Mouse (Mus musculus) CH12.LX (cell line): ENCODE data around the gene Ackr1. TPM values are rescaled to one million over a fixed set of nuclear protein-coding genes. Genes with fewer than 3 reads are reported as not detected.

ENCODE experiments used
- DNase-seq: peaks from one replicate; pipeline ENCODE4 v3.0.0-alpha.2; 2013; ENCODE audit errors: extremely low read depth
- H3K27ac ChIP-seq: 2 replicates; pipeline ENCODE4 v1.5.1; 2012; ENCODE audit warnings: low read depth, mild to moderate bottlenecking, control low read depth, moderate library complexity; ENCODE audit not compliant: insufficient read depth
- H3K27me3 ChIP-seq: replicated peaks from 2 replicates; pipeline ENCODE3; 2012; ENCODE audit warnings: inconsistent platforms
- H3K36me3 ChIP-seq, 2 experiments: replicated peaks in 1 of 2; 2 replicates each; pipeline versions ENCODE3 to v1.6.1; 2012; ENCODE audit warnings: inconsistent platforms in 1 of 2, low read length in 1 of 2, mild to moderate bottlenecking in 1 of 2, mixed read lengths in 1 of 2, moderate library complexity in 1 of 2; ENCODE audit not compliant: control insufficient read depth in 1 of 2, insufficient read depth in 1 of 2
- H3K4me1 ChIP-seq, 2 experiments: 2 replicates each; pipeline ENCODE4 v1.6.1; 2012; ENCODE audit warnings: inconsistent platforms in 1 of 2, moderate library complexity in 1 of 2; ENCODE audit not compliant: insufficient read depth in 2 of 2, control insufficient read depth in 1 of 2
- H3K4me2 ChIP-seq: 2 replicates; pipeline ENCODE4 v1.6.1; 2012; ENCODE audit warnings: low read depth, mild to moderate bottlenecking, control low read depth; ENCODE audit not compliant: poor library complexity, insufficient read depth, severe bottlenecking
- H3K4me3 ChIP-seq, 3 experiments: fragments of 150-350 bp in 1 of 3; sonication (generic) in 1 of 3; replicated peaks in 1 of 3; 2 replicates each; pipeline versions ENCODE3 to v1.5.1; 2011 to 2012; ENCODE audit warnings: low read depth in 2 of 3, low read length in 2 of 3, mild to moderate bottlenecking in 2 of 3, moderate library complexity in 2 of 3, control low read depth in 1 of 3, improper control_type of control experiment in 1 of 3, inconsistent platforms in 1 of 3, mixed read lengths in 1 of 3; ENCODE audit not compliant: poor library complexity in 1 of 3
- H3K79me2 ChIP-seq: replicated peaks from 2 replicates; pipeline ENCODE4 v1.6.1; 2012; ENCODE audit warnings: mild to moderate bottlenecking, moderate library complexity; ENCODE audit not compliant: control insufficient read depth, poor library complexity, insufficient read depth, severe bottlenecking; ENCODE audit errors: extremely low read depth
- H3K9ac ChIP-seq: 2 replicates; pipeline ENCODE4 v1.6.1; 2012; ENCODE audit warnings: low read depth, mild to moderate bottlenecking, control low read depth, moderate library complexity; ENCODE audit not compliant: insufficient read depth
- H3K9me3 ChIP-seq: replicated peaks from 2 replicates; pipeline ENCODE3; 2012; ENCODE audit warnings: low read length, inconsistent platforms, mixed read lengths
- CHD2 ChIP-seq: IDR thresholded peaks from 2 replicates; pipeline ENCODE4 v1.6.1; 2011; ENCODE audit warnings: low read length, improper control_type of control experiment
- CTCF ChIP-seq, 2 experiments: IDR thresholded peaks in 1 of 2; conservative IDR thresholded peaks in 1 of 2; 2 replicates each; pipeline ENCODE4 v1.5.1; 2011 to 2012; ENCODE audit warnings: low read depth in 2 of 2, low read length in 2 of 2, improper control_type of control experiment in 1 of 2, inconsistent platforms in 1 of 2, mild to moderate bottlenecking in 1 of 2, moderate library complexity in 1 of 2
- E2F4 ChIP-seq: IDR thresholded peaks from 2 replicates; pipeline ENCODE4 v1.6.1; 2011; ENCODE audit warnings: low read depth, low read length, improper control_type of control experiment; ENCODE audit not compliant: insufficient replicate concordance
- ELF1 ChIP-seq: IDR thresholded peaks from 2 replicates; pipeline ENCODE4 v1.6.1; 2014; ENCODE audit warnings: low read depth, mild to moderate bottlenecking, inconsistent platforms, low read length, improper control_type of control experiment
- EP300 ChIP-seq: IDR thresholded peaks from 2 replicates; pipeline ENCODE4 v1.6.1; 2011; ENCODE audit warnings: low read length, improper control_type of control experiment
- GABPA ChIP-seq: IDR thresholded peaks from 2 replicates; pipeline ENCODE4 v1.6.1; 2012; ENCODE audit warnings: low read depth, low read length, improper control_type of control experiment, inconsistent platforms; ENCODE audit not compliant: insufficient replicate concordance
- HCFC1 ChIP-seq: IDR thresholded peaks from 2 replicates; pipeline ENCODE4 v1.6.1; 2012; ENCODE audit warnings: low read depth, mild to moderate bottlenecking, inconsistent platforms, low read length, improper control_type of control experiment
- IRF4 ChIP-seq: IDR thresholded peaks from 2 replicates; pipeline ENCODE4 v1.6.1; 2014; ENCODE audit warnings: low read depth, mild to moderate bottlenecking, inconsistent platforms, low read length, improper control_type of control experiment
- JUND ChIP-seq: conservative IDR thresholded peaks from 2 replicates; pipeline ENCODE4 v1.6.1; 2011; ENCODE audit warnings: low read depth, low read length, improper control_type of control experiment
- MAFK ChIP-seq: IDR thresholded peaks from 2 replicates; pipeline ENCODE4 v1.6.1; 2011; ENCODE audit warnings: low read length, improper control_type of control experiment; ENCODE audit not compliant: insufficient replicate concordance
- MAX ChIP-seq: IDR thresholded peaks from 2 replicates; pipeline ENCODE4 v1.6.1; 2011; ENCODE audit warnings: low read length, improper control_type of control experiment
- NELFE ChIP-seq: IDR thresholded peaks from 2 replicates; pipeline ENCODE4 v1.6.1; 2011; ENCODE audit warnings: low read depth, low read length, improper control_type of control experiment
- NRF1 ChIP-seq: IDR thresholded peaks from 2 replicates; pipeline ENCODE4 v1.6.1; 2014; ENCODE audit warnings: low read depth, mild to moderate bottlenecking, inconsistent platforms, low read length, improper control_type of control experiment, moderate library complexity
- PAX5 ChIP-seq: IDR thresholded peaks from 2 replicates; pipeline ENCODE4 v1.6.1; 2012; ENCODE audit warnings: low read length, inconsistent platforms, mixed read lengths
- POLR2A ChIP-seq: IDR thresholded peaks from 2 replicates; pipeline ENCODE4 v1.6.1; 2011; ENCODE audit warnings: low read depth, mild to moderate bottlenecking, improper control_type of control experiment, low read length
- POLR2AphosphoS2 ChIP-seq: IDR thresholded peaks from 2 replicates; pipeline ENCODE4 v1.6.1; 2011; ENCODE audit warnings: low read depth, low read length, improper control_type of control experiment
- RAD21 ChIP-seq: IDR thresholded peaks from 2 replicates; pipeline ENCODE4 v1.6.1; 2011; ENCODE audit warnings: low read depth, mild to moderate bottlenecking, low read length, improper control_type of control experiment, moderate library complexity
- RCOR1 ChIP-seq: conservative IDR thresholded peaks from 2 replicates; pipeline ENCODE4 v1.6.1; 2012; ENCODE audit warnings: low read depth, mild to moderate bottlenecking, inconsistent platforms, low read length, improper control_type of control experiment
- SIN3A ChIP-seq: IDR thresholded peaks from 2 replicates; pipeline ENCODE4 v1.6.1; 2012; ENCODE audit warnings: low read length, improper control_type of control experiment, inconsistent platforms
- SMC3 ChIP-seq: IDR thresholded peaks from 2 replicates; pipeline ENCODE4 v1.6.1; 2011; ENCODE audit warnings: low read depth, low read length, improper control_type of control experiment
- TBP ChIP-seq: conservative IDR thresholded peaks from 2 replicates; pipeline ENCODE4 v1.6.1; 2011; ENCODE audit warnings: low read depth, low read length, improper control_type of control experiment
- TCF12 ChIP-seq: IDR thresholded peaks from 2 replicates; pipeline ENCODE4 v1.6.1; 2014; ENCODE audit warnings: low read depth, mild to moderate bottlenecking, inconsistent platforms, low read length, improper control_type of control experiment
- UBTF ChIP-seq: IDR thresholded peaks from 2 replicates; pipeline ENCODE4 v1.6.1; 2012; ENCODE audit warnings: low read depth, mild to moderate bottlenecking, inconsistent platforms, low read length, improper control_type of control experiment, moderate library complexity
- USF2 ChIP-seq: conservative IDR thresholded peaks from 2 replicates; pipeline ENCODE4 v1.6.1; 2011; ENCODE audit warnings: low read depth, low read length, improper control_type of control experiment
- ZC3H11A ChIP-seq: IDR thresholded peaks from 2 replicates; pipeline ENCODE4 v1.6.1; 2012; ENCODE audit warnings: low read depth, mild to moderate bottlenecking, inconsistent platforms, low read length, improper control_type of control experiment
- dilution Hi-C: fragments of 300-500 bp; cut with MboI; formaldehyde crosslinking; loops from 2 replicates; pipeline ENCODE4 v1.14.3; 2020; ENCODE audit warnings: low sequenced_read_pairs; ENCODE audit not compliant: extremely low pct_unique_long_range_greater_than_20kb, extremely low pct_ligation_motif_present
- in situ Hi-C: fragments of 300-500 bp; cut with MboI; formaldehyde crosslinking; loops from 3 replicates; pipeline ENCODE4 v1.14.3; 2019; ENCODE audit warnings: low sequenced_read_pairs, low pct_ligation_motif_present, low pct_unique_long_range_greater_than_20kb, mixed read lengths
- polyA plus RNA-seq: library from polyadenylated mRNA; unstranded; fragments of >175 nt; gene quantifications from 2 replicates; pipeline ENCODE4 v1.2.1, GENCODE M21; 2012; ENCODE audit warnings: low read depth; ENCODE audit not compliant: insufficient read length
- total RNA-seq, 2 experiments: library from RNA; depleted of rRNA; stranded (reverse); fragments of 300-350 nt in 1 of 2; fragments of >200 nt in 1 of 2; gene quantifications; 2 replicates each; pipeline ENCODE4 v1.2.3; 2012 to 2014

Ackr1 gene
- total and polyA plus RNA-seq, 3 experiments, result not detected

GRCm38 (mm10) chr1:173325395-173325794 is 8.2 kb downstream of the Ackr1 start:
- dilution Hi-C loops, result no loop called here
- no peak for DNase-seq
- H3K9me3 ChIP-seq, result no peaks in the 10 kb centered on the region
- H3K4me1 ChIP-seq, result 0 out of 4 replicates have a peak, but pooled peaks cover 0 to 3% of the 10 kb centered on the region in 2 experiments
- TF ChIP-seq PAX5 (no peak), SMC3 (no peak), MAFK (no peak), SIN3A (no peak), NELFE (no peak), IRF4 (no peak), TCF12 (no peak), RAD21 (no peak), NRF1 (no peak), HCFC1 (no peak), ZC3H11A (no peak), MAX (no peak), ELF1 (no peak), CTCF (conservative IDR thresholded peaks at IDR 0.05 in 1 of 2, IDR thresholded peaks at IDR 0.05 in 1 of 2; ENCODE audit: low read depth in 2 of 2, low read length in 2 of 2) (no peak), GABPA (no peak), RCOR1 (no peak)
- TF ChIP-seq, all 38 proteins: peak for 0
- Histone ChIP-seq H3K27ac (no peak overlapping the region), H3K36me3 (no peaks in the 10 kb centered on the region), H3K4me2 (no peak overlapping the region), H3K27me3 (no peaks in the 10 kb centered on the region), H3K9ac (no peak overlapping the region), H3K4me3 (no peak overlapping the region), H3K79me2 (no peaks in the 10 kb centered on the region)
- in situ Hi-C loops, result no loop called here

- in situ Hi-C loops (no loop called here), dilution Hi-C loops (no loop called here)
- H3K27ac ChIP-seq, result no peak overlapping the region
- no peak overlapping the region for H3K9ac ChIP-seq
- H3K9me3 ChIP-seq, result no peaks in the 10 kb centered on the region
- no peak overlapping the region for H3K4me2 ChIP-seq
- H3K36me3 ChIP-seq, result no peaks in the 10 kb centered on the region
- no peak for DNase-seq
- H3K4me1 ChIP-seq, result 0 out of 4 replicates have a peak, but pooled peaks cover 0 to 3% of the 10 kb centered on the region in 2 experiments
- H3K79me2 ChIP-seq, result no peaks in the 10 kb centered on the region
- H3K27me3 ChIP-seq, result no peaks in the 10 kb centered on the region
- TF ChIP-seq SMC3 (no peak), TBP (no peak), E2F4 (no peak), UBTF (no peak), CTCF (conservative IDR thresholded peaks at IDR 0.05 in 1 of 2, IDR thresholded peaks at IDR 0.05 in 1 of 2; ENCODE audit: low read depth in 2 of 2, low read length in 2 of 2) (no peak), IRF4 (no peak), ELF1 (no peak), MAFK (no peak), JUND (no peak), EP300 (no peak), POLR2A (no peak), MAX (no peak), POLR2AphosphoS2 (no peak), USF2 (no peak), GABPA (no peak), CHD2 (no peak)
- no peak overlapping the region for H3K4me3 ChIP-seq
Observed at GRCm38 (mm10) chr1:173324961-173325360, 8.6 kb downstream of the Ackr1 start.
